Mouse (Mus musculus): Measurements from ENCODE around the gene Pde3b. TPM values are rescaled to one million over a fixed set of nuclear protein-coding genes. Genes with fewer than 3 reads are reported as not detected.

Pde3b gene
- polyA plus RNA-seq, 1 experiment from 2014 or later: 5.0 TPM

DNA sequence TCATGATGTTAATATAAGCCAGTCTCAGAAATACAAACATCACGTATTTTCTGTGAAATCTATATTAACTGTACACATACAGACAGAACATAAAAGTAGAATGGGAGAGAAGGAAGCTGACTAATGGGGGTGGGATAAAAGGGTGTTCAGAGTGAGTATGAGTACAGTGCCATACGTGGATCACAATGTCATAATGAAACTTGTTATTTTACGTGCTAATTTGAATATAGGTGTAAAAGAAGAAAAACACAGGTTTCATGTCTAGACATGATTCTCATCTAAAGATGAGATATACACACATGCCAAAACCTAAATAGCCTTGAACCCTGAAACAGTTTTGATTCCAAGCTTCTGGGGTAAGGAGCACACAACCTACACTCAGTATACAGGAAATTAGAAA is 51.3 kb downstream of the Pde3b start:
- DNase-seq: no peak
- ATAC-seq: no peak
- Histone ChIP-seq H3K36me3 (replicated peaks; ENCODE audit: insufficient read depth, low read length) (no peaks in the 10 kb centered on the region), H3K9ac (replicated peaks) (no peak overlapping the region), H3K4me1 (ENCODE audit: insufficient read depth) (no peaks in the 10 kb centered on the region), H3K9me3 (ENCODE audit: low read length) (no peaks in the 10 kb centered on the region), H3K27ac (ENCODE audit: low read depth) (no peak overlapping the region), H3K4me2 (ENCODE audit: low read depth, low read length) (no peak overlapping the region), H3K4me3 (ENCODE audit: low read depth, low read length) (no peak overlapping the region), H3K27me3 (ENCODE audit: insufficient read depth, low read length) (no peaks in the 10 kb centered on the region)
- no peak for TF ChIP-seq CTCF (IDR thresholded peaks at IDR 0.05; ENCODE audit: low read depth)
- no peak for TF ChIP-seq EP300 (IDR thresholded peaks at IDR 0.05; ENCODE audit: low read depth)
- WGBS (ENCODE audit: insufficient replicate concordance): 85% methylated on average over 3 of the region's 3 CpGs

DNA sequence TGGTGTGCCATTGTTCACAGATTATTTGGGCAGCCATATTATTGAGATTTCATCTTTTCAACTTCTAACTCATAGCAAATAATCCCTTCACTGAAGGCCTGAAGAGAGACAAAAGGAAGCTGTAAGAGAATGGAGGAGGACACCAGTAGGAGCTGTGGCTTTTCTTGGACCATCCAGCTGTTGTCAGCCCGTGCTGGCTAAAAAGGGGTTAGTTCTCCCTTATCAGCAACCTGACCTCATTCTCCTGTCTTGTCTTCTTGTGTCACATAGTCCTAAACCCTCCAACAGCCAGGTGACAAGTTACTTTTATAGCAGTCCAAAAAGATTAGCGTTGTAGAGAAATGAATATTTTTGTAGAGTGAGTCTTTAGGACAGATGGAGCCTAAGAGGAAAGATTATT is 57.4 kb downstream of the Pde3b start:
- no peak overlapping the region for H3K4me3 ChIP-seq (ENCODE audit: low read depth, low read length)
- H3K9ac ChIP-seq (replicated peaks): no peak overlapping the region
- no peaks in the 10 kb centered on the region for H3K27me3 ChIP-seq (ENCODE audit: insufficient read depth, low read length)
- H3K4me1 ChIP-seq (ENCODE audit: insufficient read depth): no peaks in the 10 kb centered on the region
- WGBS (ENCODE audit: insufficient replicate concordance): 43% methylated on average over 2 of the region's 2 CpGs
- H3K9me3 ChIP-seq (ENCODE audit: low read length): no peaks in the 10 kb centered on the region
- H3K27ac ChIP-seq (ENCODE audit: low read depth): no peak overlapping the region
- H3K4me2 ChIP-seq (ENCODE audit: low read depth, low read length): no peak overlapping the region
- no peak for TF ChIP-seq EP300 (IDR thresholded peaks at IDR 0.05; ENCODE audit: low read depth)
- TF ChIP-seq CTCF (IDR thresholded peaks at IDR 0.05; ENCODE audit: low read depth): no peak
- no peaks in the 10 kb centered on the region for H3K36me3 ChIP-seq (replicated peaks; ENCODE audit: insufficient read depth, low read length)
- ATAC-seq (no peak), DNase-seq (no peak)

DNA sequence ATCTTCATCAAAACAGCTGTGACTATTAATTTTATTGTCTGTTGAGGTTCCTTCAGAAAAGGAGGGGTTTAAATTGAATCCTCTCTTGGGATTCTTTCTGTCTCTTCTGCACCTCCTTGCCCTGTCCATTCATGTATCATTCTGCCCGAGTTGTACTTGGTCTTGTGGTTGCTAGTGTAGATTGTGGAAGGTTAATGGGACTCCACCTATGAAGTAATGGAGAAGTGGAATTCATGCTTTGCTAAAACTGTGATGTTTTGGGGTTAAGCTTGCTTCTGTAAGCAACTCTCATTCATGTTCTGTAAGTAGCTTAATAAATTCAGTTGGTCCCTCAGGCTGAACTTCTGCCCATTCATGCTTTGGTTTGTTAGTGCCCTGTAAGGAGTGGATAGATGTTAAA is 59.8 kb downstream of the Pde3b start:
- no peak overlapping the region for H3K4me3 ChIP-seq (ENCODE audit: low read depth, low read length)
- H3K4me1 ChIP-seq (ENCODE audit: insufficient read depth): no peaks in the 10 kb centered on the region
- ATAC-seq (no peak), DNase-seq (no peak)
- TF ChIP-seq CTCF (IDR thresholded peaks at IDR 0.05; ENCODE audit: low read depth) (no peak), EP300 (IDR thresholded peaks at IDR 0.05; ENCODE audit: low read depth) (no peak)
- H3K4me2 ChIP-seq (ENCODE audit: low read depth, low read length): no peak overlapping the region
- no peaks in the 10 kb centered on the region for H3K27me3 ChIP-seq (ENCODE audit: insufficient read depth, low read length)
- no peak overlapping the region for H3K9ac ChIP-seq (replicated peaks)
- WGBS (ENCODE audit: insufficient replicate concordance): 69% methylated on average over 1 of the region's 1 CpGs
- no peaks in the 10 kb centered on the region for H3K36me3 ChIP-seq (replicated peaks; ENCODE audit: insufficient read depth, low read length)
- H3K27ac ChIP-seq (ENCODE audit: low read depth): no peak overlapping the region
- no peaks in the 10 kb centered on the region for H3K9me3 ChIP-seq (ENCODE audit: low read length)

DNA sequence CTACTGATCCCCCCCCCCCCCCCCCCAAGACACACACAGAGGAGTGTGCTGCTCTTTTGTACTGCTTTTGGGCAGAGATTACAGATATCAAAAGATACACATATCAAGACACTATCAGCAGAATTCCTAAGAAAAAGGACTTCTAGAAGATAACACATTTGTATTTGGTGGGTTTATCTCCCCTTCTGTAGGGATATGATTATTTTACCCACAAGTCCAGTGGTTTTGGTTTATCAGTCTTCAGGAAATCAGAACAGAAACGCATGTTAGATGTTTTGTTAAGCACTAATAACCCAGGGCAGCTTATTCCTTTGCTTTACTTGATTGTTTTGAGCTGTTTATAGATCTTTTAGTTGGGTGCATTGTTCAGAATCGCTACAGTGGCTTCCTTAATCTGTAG is 62.8 kb downstream of the Pde3b start:
- Histone ChIP-seq H3K27me3 (ENCODE audit: insufficient read depth, low read length) (no peaks in the 10 kb centered on the region), H3K4me2 (ENCODE audit: low read depth, low read length) (no peak overlapping the region), H3K4me1 (ENCODE audit: insufficient read depth) (0 out of 2 replicates have a peak, but pooled peaks cover 2% of the 10 kb centered on the region), H3K27ac (ENCODE audit: low read depth) (no peak overlapping the region), H3K36me3 (replicated peaks; ENCODE audit: insufficient read depth, low read length) (no peaks in the 10 kb centered on the region), H3K4me3 (ENCODE audit: low read depth, low read length) (no peak overlapping the region), H3K9me3 (ENCODE audit: low read length) (no peaks in the 10 kb centered on the region), H3K9ac (replicated peaks) (no peak overlapping the region)
- WGBS (ENCODE audit: insufficient replicate concordance): 42% methylated on average over 2 of the region's 2 CpGs
- no peak for TF ChIP-seq EP300 (IDR thresholded peaks at IDR 0.05; ENCODE audit: low read depth)
- TF ChIP-seq CTCF (IDR thresholded peaks at IDR 0.05; ENCODE audit: low read depth): no peak
- ATAC-seq (no peak), DNase-seq (no peak)

DNA sequence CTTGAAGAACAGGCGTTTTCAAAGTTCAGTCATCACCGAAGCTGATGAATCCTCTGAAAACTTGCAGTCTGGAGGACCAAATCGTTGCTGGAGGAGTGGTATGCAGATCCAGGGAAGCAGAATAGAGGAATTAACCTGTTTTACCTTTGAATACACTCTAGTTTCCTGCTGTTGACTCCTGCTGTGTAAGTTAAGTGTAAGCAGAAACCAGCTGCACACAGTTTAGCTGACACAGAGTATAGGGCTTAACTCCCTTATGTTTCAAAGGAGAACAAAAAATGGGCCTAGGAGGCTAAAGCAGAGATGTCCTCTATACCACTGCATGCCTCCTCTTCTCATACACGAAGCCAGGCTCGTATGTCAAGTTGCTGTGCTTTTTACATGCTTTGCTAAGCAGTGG is 63.8 kb downstream of the Pde3b start:
- TF ChIP-seq CTCF (IDR thresholded peaks at IDR 0.05; ENCODE audit: low read depth) (no peak), EP300 (IDR thresholded peaks at IDR 0.05; ENCODE audit: low read depth) (no peak)
- no peak overlapping the region for H3K4me3 ChIP-seq (ENCODE audit: low read depth, low read length)
- no peak for DNase-seq

DNA sequence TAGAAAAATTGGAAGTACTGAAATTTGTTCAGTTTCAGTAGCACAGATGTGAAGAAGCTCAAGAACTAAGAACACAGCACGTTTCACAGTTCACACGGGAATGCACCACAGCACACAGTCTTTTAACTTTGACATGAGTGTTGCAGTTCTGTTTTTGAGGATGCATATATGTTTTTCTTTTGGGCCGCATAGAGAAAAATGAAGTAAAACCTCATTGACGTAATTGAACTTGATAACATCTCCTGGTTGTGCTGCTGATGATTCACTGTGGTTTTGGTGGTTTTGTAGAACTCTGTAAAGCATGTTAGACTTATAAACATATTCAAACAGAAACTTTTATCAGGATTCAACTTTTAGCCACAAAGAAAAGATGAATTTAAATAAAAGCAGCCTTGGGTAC is 64.7 kb downstream of the Pde3b start:
- DNase-seq (no peak), ATAC-seq (peak; percentile 56)
- no peak overlapping the region for H3K9ac ChIP-seq (replicated peaks)
- no peak overlapping the region for H3K27ac ChIP-seq (ENCODE audit: low read depth)
- no peaks in the 10 kb centered on the region for H3K9me3 ChIP-seq (ENCODE audit: low read length)
- H3K27me3 ChIP-seq (ENCODE audit: insufficient read depth, low read length): no peaks in the 10 kb centered on the region
- no peak for TF ChIP-seq CTCF (IDR thresholded peaks at IDR 0.05; ENCODE audit: low read depth)
- peak; percentile 74; the same call in 1 of the 2 replicates for TF ChIP-seq EP300 (IDR thresholded peaks at IDR 0.05; ENCODE audit: low read depth)
- no peaks in the 10 kb centered on the region for H3K36me3 ChIP-seq (replicated peaks; ENCODE audit: insufficient read depth, low read length)
- H3K4me1 ChIP-seq (ENCODE audit: insufficient read depth): 0 out of 2 replicates have a peak, but pooled peaks cover 2% of the 10 kb centered on the region
- H3K4me3 ChIP-seq (ENCODE audit: low read depth, low read length): no peak overlapping the region
- no peak overlapping the region for H3K4me2 ChIP-seq (ENCODE audit: low read depth, low read length)
- WGBS (ENCODE audit: insufficient replicate concordance): 24% methylated on average over 4 of the region's 4 CpGs

More for the DNA sequence above, 63.8 kb downstream of the Pde3b start:
- H3K36me3 ChIP-seq (replicated peaks; ENCODE audit: insufficient read depth, low read length): no peaks in the 10 kb centered on the region
- ATAC-seq: no peak
- no peaks in the 10 kb centered on the region for H3K9me3 ChIP-seq (ENCODE audit: low read length)
- H3K27ac ChIP-seq (ENCODE audit: low read depth): no peak overlapping the region
- H3K27me3 ChIP-seq (ENCODE audit: insufficient read depth, low read length): no peaks in the 10 kb centered on the region
- H3K4me1 ChIP-seq (ENCODE audit: insufficient read depth): 0 out of 2 replicates have a peak, but pooled peaks cover 2% of the 10 kb centered on the region
- 71% methylated on average over 5 of the region's 5 CpGs for WGBS (ENCODE audit: insufficient replicate concordance)
- no peak overlapping the region for H3K9ac ChIP-seq (replicated peaks)
- no peak overlapping the region for H3K4me2 ChIP-seq (ENCODE audit: low read depth, low read length)
